Mouse (Mus musculus) myocyte (in vitro differentiated cells): ENCODE measurements around the gene Fndc9. TPM values are rescaled to one million over a fixed set of nuclear protein-coding genes. Genes with fewer than 3 reads are reported as not detected.

Source experiments
- H3K27me3 ChIP-seq: one replicate; pipeline ENCODE4 v1.6.1; 2011; ENCODE audit not compliant: control insufficient read depth, insufficient read depth, insufficient read length
- H3K36me3 ChIP-seq: one replicate; pipeline ENCODE4 v1.6.1; 2011; ENCODE audit not compliant: control insufficient read depth, insufficient read depth
- H3K4me2 ChIP-seq: one replicate; pipeline ENCODE4 v1.6.1; 2011; ENCODE audit warnings: low read depth, control low read depth
- H3K4me3 ChIP-seq: one replicate; pipeline ENCODE4 v1.5.1; 2011; ENCODE audit warnings: mild to moderate bottlenecking, control low read depth, moderate library complexity
- H3K79me2 ChIP-seq: one replicate; pipeline ENCODE4 v1.6.1; 2011; ENCODE audit not compliant: control insufficient read depth, insufficient read depth
- H3ac ChIP-seq: one replicate; pipeline ENCODE4 v1.6.1; 2011; ENCODE audit not compliant: control insufficient read depth, insufficient read length
- CEBPB ChIP-seq: IDR thresholded peaks from 2 replicates; pipeline ENCODE4 v1.6.1; 2011; ENCODE audit warnings: mild to moderate bottlenecking, moderate library complexity; ENCODE audit not compliant: poor library complexity, insufficient read depth, severe bottlenecking
- E2F4 ChIP-seq: IDR thresholded peaks from one replicate; pipeline ENCODE4 v1.6.1; 2011; ENCODE audit warnings: mild to moderate bottlenecking, control low read depth, moderate library complexity; ENCODE audit not compliant: insufficient read depth
- MAX ChIP-seq: IDR thresholded peaks from one replicate; pipeline ENCODE4 v1.6.1; 2011; ENCODE audit warnings: low read depth, mild to moderate bottlenecking, control low read depth
- MYOD1 ChIP-seq, 3 experiments: IDR thresholded peaks; one replicate each; pipeline ENCODE4 v1.6.1; 2011; ENCODE audit warnings: control low read depth in 2 of 3, low read depth in 2 of 3, mild to moderate bottlenecking in 2 of 3, moderate library complexity in 1 of 3; ENCODE audit not compliant: insufficient read length in 2 of 3, control insufficient read depth in 1 of 3
- MYOG ChIP-seq, 3 experiments: IDR thresholded peaks; one replicate each; pipeline ENCODE4 v1.6.1; 2011; ENCODE audit warnings: control low read depth in 2 of 3, low read depth in 2 of 3, mild to moderate bottlenecking in 2 of 3; ENCODE audit not compliant: insufficient read length in 2 of 3, control insufficient read depth in 1 of 3, insufficient read depth in 1 of 3
- POLR2A ChIP-seq: IDR thresholded peaks from one replicate; pipeline ENCODE4 v1.6.1; 2011; ENCODE audit warnings: low read depth, mild to moderate bottlenecking, control low read depth, moderate library complexity; ENCODE audit not compliant: insufficient read length
- POLR2AphosphoS2 ChIP-seq: IDR thresholded peaks from one replicate; pipeline ENCODE4 v1.6.1; 2011; ENCODE audit warnings: low read depth, control low read depth; ENCODE audit not compliant: insufficient read length
- REST ChIP-seq: IDR thresholded peaks from one replicate; pipeline ENCODE4 v1.6.1; 2011; ENCODE audit warnings: mild to moderate bottlenecking, control low read depth, moderate library complexity; ENCODE audit not compliant: insufficient read depth, insufficient read length
- SRF ChIP-seq: IDR thresholded peaks from one replicate; pipeline ENCODE4 v1.6.1; 2011; ENCODE audit warnings: low read depth; ENCODE audit not compliant: control insufficient read depth, insufficient read length
- TCF12 ChIP-seq: IDR thresholded peaks from one replicate; pipeline ENCODE4 v1.6.1; 2011; ENCODE audit warnings: mild to moderate bottlenecking, control low read depth; ENCODE audit not compliant: poor library complexity, insufficient read depth, severe bottlenecking
- TCF3 ChIP-seq: IDR thresholded peaks from one replicate; pipeline ENCODE4 v1.6.1; 2011; ENCODE audit warnings: low read depth, control low read depth; ENCODE audit not compliant: insufficient read length
- USF1 ChIP-seq: IDR thresholded peaks from one replicate; pipeline ENCODE4 v1.6.1; 2011; ENCODE audit warnings: low read depth, mild to moderate bottlenecking, control low read depth, moderate library complexity
- polyA plus RNA-seq: library from polyadenylated mRNA; unstranded; fragments of >200 nt; fragmentation: generic; extraction: Trizol; gene quantifications from one replicate; pipeline ENCODE4 v1.2.1, GENCODE M21; 2012; ENCODE audit warnings: missing spikeins

Gene Fndc9
- polyA plus RNA-seq, 1 experiment: 0.74 TPM

GRCm38 (mm10) chr11:46276168-46276567 lies 40.8 kb downstream of the Fndc9 start:
- TF ChIP-seq SRF: no peak
- TF ChIP-seq USF1: peak; percentile 39
- no peak overlapping the region for H3K4me3 ChIP-seq
- H3K79me2 ChIP-seq: no peaks in the 10 kb centered on the region
- H3ac ChIP-seq: no peak overlapping the region
- H3K27me3 ChIP-seq: no peaks in the 10 kb centered on the region
- H3K36me3 ChIP-seq: no peaks in the 10 kb centered on the region
- no peak overlapping the region for H3K4me2 ChIP-seq

- TF ChIP-seq CEBPB: no peak
- TF ChIP-seq MAX: no peak
- no peak for TF ChIP-seq REST
- no peaks in the 10 kb centered on the region for H3K36me3 ChIP-seq
Measured at GRCm38 (mm10) chr11:46276778-46277177, 41.4 kb downstream of the Fndc9 start.

GRCm38 (mm10) chr11:46278140-46278539 lies 42.8 kb downstream of the Fndc9 start:
- no peak for TF ChIP-seq MAX
- TF ChIP-seq CEBPB: no peak
- peak in 2 of 3 experiments; percentile 71 to 95 for TF ChIP-seq MYOG (IDR thresholded peaks at IDR 0.05; ENCODE audit: control insufficient read depth in 1 of 3, insufficient read depth in 1 of 3, insufficient read length in 2 of 3, low read depth in 2 of 3)
- TF ChIP-seq MYOD1 (IDR thresholded peaks at IDR 0.05; ENCODE audit: control insufficient read depth in 1 of 3, insufficient read length in 2 of 3, low read depth in 2 of 3): peak; percentile 13 to 81 (median 33)
- peak; percentile 81 for TF ChIP-seq TCF12
- no peak overlapping the region for H3ac ChIP-seq
- H3K4me2 ChIP-seq: no peak overlapping the region
- no peaks in the 10 kb centered on the region for H3K36me3 ChIP-seq
- no peaks in the 10 kb centered on the region for H3K79me2 ChIP-seq
- H3K27me3 ChIP-seq: no peaks in the 10 kb centered on the region
- no peak overlapping the region for H3K4me3 ChIP-seq

More at GRCm38 (mm10) chr11:46276778-46277177, 41.4 kb downstream of the Fndc9 start:
- Histone ChIP-seq H3K4me2 (no peak overlapping the region), H3K79me2 (no peaks in the 10 kb centered on the region), H3ac (no peak overlapping the region), H3K27me3 (no peaks in the 10 kb centered on the region), H3K4me3 (no peak overlapping the region)

GRCm38 (mm10) chr11:46278709-46279108 lies 43.4 kb downstream of the Fndc9 start:
- no peaks in the 10 kb centered on the region for H3K79me2 ChIP-seq
- TF ChIP-seq TCF3: no peak
- TF ChIP-seq REST: no peak
- H3K4me2 ChIP-seq: no peak overlapping the region
- no peaks in the 10 kb centered on the region for H3K27me3 ChIP-seq
- H3ac ChIP-seq: no peak overlapping the region
- no peaks in the 10 kb centered on the region for H3K36me3 ChIP-seq
- H3K4me3 ChIP-seq: no peak overlapping the region

- Histone ChIP-seq H3K4me3 (no peak overlapping the region), H3K27me3 (no peaks in the 10 kb centered on the region), H3K4me2 (no peak overlapping the region), H3ac (no peak overlapping the region), H3K79me2 (no peaks in the 10 kb centered on the region), H3K36me3 (no peaks in the 10 kb centered on the region)
- TF ChIP-seq POLR2A (no peak), E2F4 (no peak)
Measured at GRCm38 (mm10) chr11:46282612-46283011, 47.3 kb downstream of the Fndc9 start.

- Histone ChIP-seq H3K4me3 (no peak overlapping the region), H3K4me2 (no peak overlapping the region), H3K27me3 (no peaks in the 10 kb centered on the region), H3K79me2 (no peaks in the 10 kb centered on the region), H3ac (no peak overlapping the region), H3K36me3 (no peaks in the 10 kb centered on the region)
- TF ChIP-seq TCF12 (no peak), POLR2A (no peak), MYOD1 (IDR thresholded peaks at IDR 0.05; ENCODE audit: control insufficient read depth in 1 of 3, insufficient read length in 2 of 3, low read depth in 2 of 3) (peak in 1 of 3 experiments; percentile 59), SRF (no peak), CEBPB (no peak), REST (no peak), POLR2AphosphoS2 (no peak), TCF3 (no peak)
Measured at GRCm38 (mm10) chr11:46283800-46284199, 48.5 kb downstream of the Fndc9 start.
